Mouse (Mus musculus) mature B cell (primary cell): Measurements from ENCODE around the gene Eef1akmt3.
"Not testable (repeated sequence)": the region's sequence is repeated elsewhere in the genome, so short reads cannot be mapped to it uniquely, and the experiment has no call there.

Source experiments
- in situ Hi-C: fragments of 300-500 bp; cut with MboI; formaldehyde crosslinking; loops from 2 replicates; pipeline ENCODE4 v1.14.3; 2019

Gene Eef1akmt3

GRCm38 (mm10) chr10:127070190-127071121, 29.1 kb upstream of the Eef1akmt3 start, which contains the start of gene Tspan31:
Gene Tspan31, minus strand, starts transcription at chr10:127070264.
- in situ Hi-C loops, result no loop called here

DNA sequence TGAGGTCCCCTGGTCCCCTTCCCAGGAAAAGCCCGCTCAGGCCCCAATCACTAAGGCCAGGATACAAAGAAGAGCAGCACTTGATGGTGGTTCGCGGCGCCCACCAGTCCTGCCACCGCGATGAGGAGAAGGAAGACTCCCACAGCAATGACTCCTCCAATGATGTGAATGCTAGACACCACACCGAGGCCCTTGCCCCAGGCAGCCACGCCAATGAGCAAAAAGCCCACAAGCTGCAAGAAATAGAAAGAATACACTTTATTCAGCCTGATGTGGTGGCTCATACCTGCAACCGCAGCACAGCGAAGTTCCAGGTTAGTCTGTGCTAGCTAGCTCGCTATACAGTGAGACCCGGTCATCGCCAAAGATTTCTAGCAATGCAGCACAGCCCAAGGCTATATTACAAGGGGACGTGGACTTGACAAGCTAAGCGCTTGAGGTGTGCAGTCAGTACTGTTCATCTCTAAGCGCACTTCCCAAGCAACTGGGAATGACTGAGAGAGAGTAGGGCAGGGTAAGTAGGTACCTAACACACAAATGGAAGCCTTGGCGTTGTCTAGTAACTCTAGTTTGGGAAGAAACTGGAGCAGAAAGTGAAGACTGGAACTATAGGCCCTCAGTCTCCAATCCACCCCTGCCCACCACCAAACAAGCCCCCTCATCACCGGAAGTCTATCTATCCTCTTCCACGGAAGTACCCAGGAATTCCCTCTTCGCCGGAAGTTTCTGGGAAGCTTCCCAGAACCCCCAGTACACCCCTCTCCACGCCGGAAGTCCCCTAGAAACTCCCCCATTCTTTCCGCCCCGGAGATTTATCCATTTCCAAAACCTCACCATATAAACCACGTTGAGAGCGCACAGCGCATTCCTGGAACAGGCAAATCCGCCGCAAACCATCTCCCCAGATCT, 28.2 kb upstream of the Eef1akmt3 start:
- in situ Hi-C loops, result no loop called here

DNA sequence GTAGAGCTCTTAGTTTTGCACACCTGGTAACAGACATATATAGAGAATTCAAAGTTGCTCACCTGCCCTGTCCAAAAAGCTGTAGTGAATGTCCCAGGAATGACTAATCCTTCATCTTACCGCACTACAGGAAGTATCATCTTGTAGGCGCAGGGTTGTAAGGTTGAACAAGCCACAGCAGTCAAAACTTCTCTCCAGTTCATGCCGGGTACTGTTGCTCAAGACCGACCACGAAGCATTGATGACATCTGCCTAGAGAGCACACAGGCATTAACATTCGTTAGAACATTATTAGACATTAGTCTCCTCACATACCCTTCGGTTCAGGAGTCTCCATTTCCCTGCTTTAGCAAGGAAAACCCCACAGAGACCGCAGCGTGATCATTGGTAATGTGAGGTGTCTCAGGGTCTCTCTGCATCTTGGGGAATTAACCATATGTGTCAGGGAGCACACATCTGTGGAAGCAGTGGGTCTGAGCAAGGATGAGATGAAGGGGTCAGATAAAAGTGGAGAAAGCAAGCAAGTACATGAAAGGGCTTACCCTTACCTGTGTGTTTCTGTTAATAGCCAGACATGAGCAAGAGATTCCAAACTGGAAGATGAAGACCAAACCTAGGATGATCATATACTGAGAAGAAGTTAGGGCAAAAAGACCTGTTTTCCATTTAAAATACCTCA, 27.2 kb upstream of the Eef1akmt3 start:
- in situ Hi-C loops, result no loop called here

GRCm38 (mm10) chr10:127066519-127067018, 25.3 kb upstream of the Eef1akmt3 start:
- in situ Hi-C loops, result no loop called here

DNA sequence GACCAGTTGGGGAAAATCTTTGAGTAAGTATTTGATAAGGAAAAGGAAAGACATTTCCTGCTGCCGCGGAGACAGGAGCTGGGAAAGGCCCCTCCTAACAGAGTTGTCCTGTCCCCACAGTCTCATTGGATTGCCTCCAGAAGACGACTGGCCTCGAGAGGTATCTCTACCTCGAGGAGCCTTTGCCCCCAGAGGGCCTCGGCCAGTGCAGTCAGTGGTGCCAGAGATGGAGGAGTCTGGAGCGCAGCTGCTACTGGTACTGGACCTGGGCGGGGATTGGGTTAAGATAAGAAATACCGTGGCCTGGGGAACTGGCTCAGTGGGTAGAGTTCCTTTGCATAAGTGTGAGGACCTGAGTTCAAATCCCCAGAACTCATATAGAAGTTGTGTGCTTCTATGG, 24.7 kb upstream of the Eef1akmt3 start:
- in situ Hi-C loops, result no loop called here

DNA sequence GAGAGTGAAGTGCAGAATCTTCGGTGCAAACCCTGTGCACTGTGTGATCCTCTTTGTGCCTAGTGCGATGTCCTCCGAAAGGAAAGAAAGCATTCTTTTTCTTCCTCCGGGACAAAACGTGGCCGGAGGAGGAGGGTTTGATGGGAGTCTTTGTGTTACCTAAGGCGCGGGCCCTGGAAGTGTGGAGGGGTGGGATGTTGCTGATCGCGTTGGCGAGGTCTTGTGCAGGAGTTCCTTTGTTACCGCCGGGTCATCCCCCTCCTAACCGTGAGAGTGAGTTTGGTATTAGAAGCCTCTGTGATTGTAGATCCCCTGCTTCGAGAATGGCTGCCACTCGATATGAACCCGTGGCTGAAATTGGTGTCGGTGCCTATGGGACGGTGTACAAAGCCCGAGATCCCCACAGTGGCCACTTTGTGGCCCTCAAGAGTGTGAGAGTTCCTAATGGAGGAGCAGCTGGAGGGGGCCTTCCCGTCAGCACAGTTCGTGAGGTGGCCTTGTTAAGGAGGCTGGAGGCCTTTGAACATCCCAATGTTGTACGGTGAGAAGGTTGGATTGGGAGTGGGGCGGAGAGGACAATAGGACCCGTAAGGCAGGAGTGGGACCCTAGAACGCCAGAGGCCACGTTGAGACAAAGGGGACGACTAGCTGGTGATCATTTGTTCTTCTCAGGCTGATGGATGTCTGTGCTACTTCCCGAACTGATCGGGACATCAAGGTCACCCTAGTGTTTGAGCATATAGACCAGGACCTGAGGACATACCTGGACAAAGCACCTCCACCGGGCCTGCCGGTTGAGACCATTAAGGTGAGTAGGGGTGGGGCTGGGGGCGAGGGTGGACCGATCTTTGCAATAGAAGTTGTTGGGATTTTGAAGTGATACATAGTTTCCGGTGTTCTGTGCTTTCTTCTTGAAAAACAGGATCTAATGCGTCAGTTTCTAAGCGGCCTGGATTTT, 22.9 kb upstream of the Eef1akmt3 start:
- in situ Hi-C loops, result no loop called here

- in situ Hi-C loops, result no loop called here
These were observed 22.0 kb upstream of the Eef1akmt3 start, which contains the start of gene Cdk4 for GRCm38 (mm10) chr10:127063239-127063872. Gene Cdk4, plus strand, starts transcription at chr10:127063534.

GRCm38 (mm10) chr10:127062503-127062902, 21.2 kb upstream of the Eef1akmt3 start:
- in situ Hi-C loops, result no loop called here

DNA sequence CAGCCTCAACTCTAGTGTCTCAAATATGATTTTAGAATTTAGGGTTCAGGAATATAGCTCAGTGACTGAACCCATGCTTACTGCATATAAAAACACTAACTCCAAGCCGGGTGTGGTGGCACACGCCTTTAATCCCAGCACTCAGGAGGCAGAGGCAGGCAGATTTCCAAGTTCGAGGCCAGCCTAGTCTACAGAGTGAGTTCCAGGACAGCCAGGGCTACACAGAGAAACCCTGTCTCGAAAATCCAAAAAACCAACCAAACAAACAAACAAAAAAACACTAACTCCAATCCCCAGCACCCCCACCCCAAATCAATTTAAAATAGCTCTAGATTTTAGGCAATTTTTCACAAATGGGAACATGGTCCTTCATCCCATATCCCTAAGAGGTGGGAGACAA, 20.8 kb upstream of the Eef1akmt3 start:
- in situ Hi-C loops, result not testable (repeated sequence)

- in situ Hi-C loops, result no loop called here
These were observed 20.2 kb upstream of the Eef1akmt3 start for GRCm38 (mm10) chr10:127061513-127061912.

- in situ Hi-C loops, result no loop called here
These were observed 19.8 kb upstream of the Eef1akmt3 start for GRCm38 (mm10) chr10:127061085-127061484.

- in situ Hi-C loops, result no loop called here
These were observed 18.9 kb upstream of the Eef1akmt3 start, which contains the start of gene March9 for GRCm38 (mm10) chr10:127059968-127060916. Gene March9, minus strand, starts transcription at chr10:127060184.

DNA sequence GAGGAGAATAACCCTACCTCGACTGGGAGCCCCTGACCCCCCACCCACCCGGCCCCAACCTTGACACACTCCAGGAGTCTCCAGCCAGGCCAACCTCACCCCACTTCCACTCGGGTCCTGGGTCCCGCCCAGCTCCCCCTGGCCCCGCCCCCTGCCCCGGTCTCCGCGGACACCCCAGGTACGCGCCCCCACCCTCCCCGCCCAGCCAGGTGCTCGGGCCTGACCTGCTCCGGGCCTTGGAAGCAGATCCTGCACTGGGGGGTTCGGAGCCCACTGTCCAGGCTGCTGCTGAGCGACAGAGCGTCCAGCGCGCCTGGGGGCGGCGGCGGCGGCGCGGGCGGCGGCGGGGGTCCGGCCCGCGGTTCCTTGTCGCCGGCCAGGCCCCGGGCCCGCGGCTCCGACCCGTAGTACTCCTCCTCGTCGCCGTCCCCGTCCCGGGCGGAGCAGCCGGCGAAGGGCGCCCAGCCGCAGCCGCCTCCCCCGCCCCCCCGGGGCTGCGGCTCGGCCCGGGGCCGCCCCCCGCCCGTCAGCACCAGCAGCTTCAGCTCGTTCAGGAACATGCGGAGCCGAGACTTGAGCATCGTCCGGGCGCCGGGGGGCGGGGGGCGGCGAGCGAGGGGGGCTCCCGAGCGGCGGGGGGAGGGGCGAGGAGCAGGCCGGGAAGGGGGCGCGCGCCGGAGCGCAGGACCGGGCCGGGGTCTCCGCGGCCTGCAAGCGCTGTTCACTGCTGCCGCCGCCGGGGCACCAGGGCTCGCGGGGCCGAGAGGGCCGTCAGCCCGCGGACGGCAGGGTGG, 18.1 kb upstream of the Eef1akmt3 start:
- in situ Hi-C loops, result no loop called here

DNA sequence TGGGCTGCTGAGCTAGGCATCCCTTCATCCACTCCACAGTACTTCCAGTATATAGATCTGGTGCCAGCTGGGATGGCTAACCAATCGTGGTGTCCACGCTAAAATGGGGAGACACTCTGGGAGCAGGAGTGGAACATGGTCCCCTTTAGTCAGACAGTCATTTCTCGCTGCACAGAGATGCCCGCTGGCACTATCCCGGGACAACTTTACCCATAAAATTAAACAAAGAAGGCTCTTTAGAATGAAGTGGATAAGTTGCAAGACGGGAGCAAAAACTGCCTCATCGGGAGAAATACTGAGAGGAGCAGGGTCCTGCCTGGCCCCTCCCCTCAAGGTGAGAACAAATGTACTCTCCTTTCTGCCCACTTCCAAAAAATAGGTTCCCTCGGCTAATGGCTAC, 17.4 kb upstream of the Eef1akmt3 start:
- in situ Hi-C loops, result no loop called here

DNA sequence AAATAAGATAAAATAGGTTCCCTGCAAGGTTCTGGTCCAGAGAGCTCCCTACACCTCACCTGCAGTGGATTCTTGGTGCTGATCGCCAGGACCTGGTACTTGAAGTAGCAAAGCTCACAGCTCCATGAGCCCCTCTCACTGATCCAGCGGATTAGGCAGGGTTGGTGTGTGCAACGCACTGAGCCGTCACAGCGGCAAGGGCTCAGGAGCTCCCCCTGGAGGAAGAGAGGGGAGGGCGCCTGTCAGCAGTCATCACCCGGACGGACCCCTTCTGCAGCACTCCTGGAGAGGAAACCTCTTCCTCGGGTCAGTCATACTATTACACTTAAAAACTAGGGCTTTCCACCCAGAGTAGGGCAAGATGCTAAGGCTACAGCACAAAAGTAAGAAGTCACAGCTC, 16.8 kb upstream of the Eef1akmt3 start:
- in situ Hi-C loops, result no loop called here

DNA sequence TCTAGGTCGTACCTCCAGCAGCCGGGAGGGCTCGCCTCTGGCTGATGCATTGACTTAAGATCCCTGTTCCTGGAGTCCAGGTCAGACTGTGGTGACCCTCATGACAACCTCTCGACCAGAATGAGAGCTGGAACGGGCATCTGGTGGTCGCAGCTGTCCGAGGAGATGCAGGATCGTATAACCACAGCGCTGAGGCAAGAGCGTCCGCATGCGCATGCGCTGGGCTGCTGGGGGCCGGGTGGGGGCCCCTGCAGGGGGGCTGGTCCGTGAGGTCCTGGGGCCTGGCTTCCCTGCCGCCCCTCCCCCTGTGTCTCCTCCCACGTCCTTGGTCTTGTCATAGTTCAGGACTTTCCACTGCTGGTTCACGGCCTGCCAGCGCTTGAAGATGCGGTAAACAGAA, 15.2 kb upstream of the Eef1akmt3 start:
- in situ Hi-C loops, result no loop called here

GRCm38 (mm10) chr10:127055406-127055805, 14.1 kb upstream of the Eef1akmt3 start:
- in situ Hi-C loops, result no loop called here

- in situ Hi-C loops, result no loop called here
These were observed 13.3 kb upstream of the Eef1akmt3 start for GRCm38 (mm10) chr10:127054646-127055045.
